Mouse (Mus musculus) kidney, embryonic 14.5 days (tissue): ENCODE results near the gene Eif5b. TPM values are rescaled to one million over a fixed set of nuclear protein-coding genes. Genes with fewer than 3 reads are reported as not detected.

Source experiments
- ATAC-seq: fragments of 200-750 bp; cut with Nextera tagmentation; 2 replicates; pipeline ENCODE4 v1.8.0; 2017; ENCODE audit warnings: moderate number of reproducible peaks, mild to moderate bottlenecking, moderate TSS enrichment, moderate library complexity; ENCODE audit not compliant: low FRiP score, low TSS enrichment
- H3K27ac ChIP-seq: fragments of 300-500 bp; sonication (generic); 2 replicates; pipeline ENCODE4 v1.5.1; 2014; ENCODE audit warnings: low read depth, mild to moderate bottlenecking, low read length, moderate library complexity, mixed read lengths
- H3K27me3 ChIP-seq: fragments of 300-500 bp; sonication (generic); 2 replicates; pipeline ENCODE4 v1.6.1; 2014; ENCODE audit warnings: mild to moderate bottlenecking, low read length; ENCODE audit not compliant: control insufficient read depth, insufficient read depth
- H3K36me3 ChIP-seq: fragments of 300-500 bp; sonication (generic); 2 replicates; pipeline ENCODE4 v1.6.1; 2014; ENCODE audit warnings: low read length, mixed read lengths; ENCODE audit not compliant: control insufficient read depth, insufficient read depth
- H3K4me1 ChIP-seq: fragments of 300-500 bp; sonication (generic); 2 replicates; pipeline ENCODE4 v1.6.1; 2014; ENCODE audit warnings: low read length, mixed read lengths; ENCODE audit not compliant: control insufficient read depth, insufficient read depth
- H3K4me2 ChIP-seq: fragments of 300-500 bp; sonication (generic); replicated peaks from 2 replicates; pipeline ENCODE4 v1.6.1; 2014; ENCODE audit warnings: low read depth, mild to moderate bottlenecking, low read length
- H3K4me3 ChIP-seq: fragments of 300-500 bp; sonication (generic); 2 replicates; pipeline ENCODE4 v1.5.1; 2014; ENCODE audit warnings: mild to moderate bottlenecking, low read length
- H3K9ac ChIP-seq: fragments of 300-500 bp; sonication (generic); 2 replicates; pipeline ENCODE4 v1.6.1; 2014; ENCODE audit warnings: low read depth, mild to moderate bottlenecking, low read length, moderate library complexity
- H3K9me3 ChIP-seq: fragments of 300-500 bp; sonication (generic); 2 replicates; pipeline ENCODE4 v1.6.1; 2016; ENCODE audit warnings: low read length; ENCODE audit not compliant: control insufficient read depth
- WGBS: fragments of 180-500 bp; shearing (Covaris S2); extraction: QIAGEN DNeasy Blood & Tissue Kit; methylation state at CpG from one replicate; pipeline ENCODE4 v1.1.7; 2014; 5-methylcytosine and 5-hydroxymethylcytosine counted together
- polyA plus RNA-seq: library from polyadenylated mRNA; unstranded; fragments of >200 nt; fragmentation: Nextera tagmentation; extraction: Ambion mirVana; gene quantifications from 2 replicates; pipeline ENCODE4 v1.2.1, GENCODE M21; 2014

Gene Eif5b
- polyA plus RNA-seq, 1 experiment from 2014 or later, result 29.9 TPM

DNA sequence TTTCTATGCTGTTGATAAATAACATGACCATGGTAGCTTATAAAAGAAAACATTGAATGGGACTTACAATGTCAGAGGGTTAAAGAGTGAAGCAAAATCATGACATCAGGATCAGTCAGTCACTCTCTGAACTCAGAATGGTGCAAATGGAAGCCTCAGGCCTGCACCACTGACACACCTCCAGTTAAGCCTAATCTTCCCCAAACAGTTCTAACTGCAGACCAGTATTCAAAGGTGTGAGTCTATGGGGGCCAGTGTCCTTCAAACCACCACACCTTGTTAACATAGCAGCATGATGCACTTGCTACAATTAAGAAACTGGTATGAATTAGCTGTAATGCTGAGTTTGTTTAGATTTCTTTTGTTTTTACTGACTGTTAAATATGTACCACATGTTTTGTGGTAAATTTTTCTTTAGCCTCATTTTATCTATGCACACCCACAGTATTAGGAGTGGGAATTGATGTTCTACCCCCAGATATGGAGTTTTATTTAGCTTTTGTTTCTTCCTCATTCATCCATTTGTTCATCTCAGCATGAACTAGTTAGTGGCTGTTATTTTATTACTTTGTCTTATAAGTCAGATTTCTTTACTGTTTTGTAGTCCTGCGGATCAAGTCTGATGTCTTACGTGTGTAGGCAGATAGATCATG, 16.9 kb downstream of the Eif5b start:
- no peaks in the 10 kb centered on the region for H3K9me3 ChIP-seq
- H3K27ac ChIP-seq, result no peak overlapping the region
- no peak overlapping the region for H3K9ac ChIP-seq
- H3K36me3 ChIP-seq, result peaks cover 19% of the 10 kb centered on the region; the same call in 1 of the 2 replicates
- no peaks in the 10 kb centered on the region for H3K27me3 ChIP-seq
- H3K4me3 ChIP-seq, result no peak overlapping the region
- H3K4me1 ChIP-seq, result no peaks in the 10 kb centered on the region
- no peak overlapping the region for H3K4me2 ChIP-seq
- whole genome bisulfite sequencing, result 93% methylated on average over 2 of the region's 2 CpGs
- no peak for ATAC-seq

DNA sequence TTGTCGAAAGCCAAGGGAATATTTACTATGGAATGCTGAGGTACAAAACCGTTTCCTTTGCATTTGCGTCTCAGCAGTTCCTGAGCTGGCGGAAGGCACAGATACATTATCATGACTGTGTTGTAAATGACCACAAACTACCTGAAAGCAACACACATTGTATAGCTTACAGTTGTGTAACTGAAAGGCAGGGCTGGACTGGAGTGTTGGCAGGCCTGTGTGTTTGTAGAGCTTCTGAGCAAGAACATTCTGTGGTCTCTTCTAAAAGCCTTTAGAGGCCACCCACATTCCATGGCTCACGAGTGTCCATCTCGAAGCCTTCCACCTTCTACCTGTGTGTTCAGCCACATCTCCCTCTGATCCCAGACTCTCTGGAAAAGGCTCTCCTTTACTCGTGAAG, 29.5 kb downstream of the Eif5b start:
- WGBS, result 92% methylated on average over 7 of the region's 7 CpGs
- ATAC-seq, result no peak
- Histone ChIP-seq H3K9ac (no peak overlapping the region), H3K36me3 (peaks cover 39% of the 10 kb centered on the region), H3K4me2 (no peak overlapping the region), H3K4me3 (no peak overlapping the region), H3K4me1 (no peaks in the 10 kb centered on the region), H3K27me3 (no peaks in the 10 kb centered on the region), H3K9me3 (no peaks in the 10 kb centered on the region), H3K27ac (no peak overlapping the region)

DNA sequence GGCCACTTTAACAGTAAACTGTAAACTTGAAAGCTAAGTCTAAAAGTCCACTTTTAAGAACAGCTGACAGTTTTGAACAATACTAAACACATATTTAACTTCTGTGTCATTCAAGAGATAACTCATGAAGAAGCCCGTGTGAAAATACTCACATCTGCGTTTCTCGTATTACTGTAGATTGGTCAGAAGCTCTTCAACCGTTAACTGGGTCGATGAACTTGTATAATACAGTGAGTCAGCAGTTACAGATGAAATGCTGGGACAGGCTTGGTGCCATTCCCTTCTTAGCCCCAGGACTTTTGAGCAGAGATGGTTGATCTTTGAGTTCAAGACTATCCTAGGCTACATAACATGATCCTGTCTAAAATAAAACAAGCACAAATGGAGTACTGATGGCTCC, 33.6 kb downstream of the Eif5b start:
- H3K27me3 ChIP-seq, result no peaks in the 10 kb centered on the region
- 85% methylated on average over 5 of the region's 5 CpGs for WGBS
- no peak overlapping the region for H3K9ac ChIP-seq
- peaks cover 59% of the 10 kb centered on the region for H3K36me3 ChIP-seq
- no peak for ATAC-seq
- H3K9me3 ChIP-seq, result no peaks in the 10 kb centered on the region
- no peak overlapping the region for H3K27ac ChIP-seq
- H3K4me3 ChIP-seq, result no peak overlapping the region
- H3K4me2 ChIP-seq, result no peak overlapping the region
- H3K4me1 ChIP-seq, result no peaks in the 10 kb centered on the region

DNA sequence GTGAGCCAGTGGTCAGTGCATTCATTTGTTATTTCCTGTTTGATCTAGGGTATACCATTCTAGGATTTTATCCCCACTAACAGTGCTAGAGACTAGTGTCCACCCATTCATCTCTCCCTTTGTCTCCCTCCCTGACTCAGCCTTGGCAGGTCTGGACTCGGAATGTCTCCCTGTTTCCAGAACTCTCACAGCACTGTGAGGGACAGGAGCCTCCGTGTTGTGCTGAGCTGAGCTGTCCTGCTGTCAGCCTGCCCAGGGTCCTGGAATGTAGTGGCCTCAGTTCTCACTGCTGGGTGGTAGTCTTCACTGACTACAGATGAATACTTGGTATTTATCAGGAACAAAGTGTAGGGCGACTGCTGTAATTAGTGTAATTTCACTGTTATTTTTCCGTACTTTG, 37.7 kb downstream of the Eif5b start:
- 93% methylated on average over 4 of the region's 4 CpGs for WGBS
- no peak for ATAC-seq
- H3K9me3 ChIP-seq, result no peaks in the 10 kb centered on the region
- H3K4me3 ChIP-seq, result no peak overlapping the region
- H3K4me2 ChIP-seq, result no peak overlapping the region
- peaks cover 82% of the 10 kb centered on the region for H3K36me3 ChIP-seq
- no peak overlapping the region for H3K27ac ChIP-seq
- no peaks in the 10 kb centered on the region for H3K27me3 ChIP-seq
- H3K9ac ChIP-seq, result no peak overlapping the region
- no peaks in the 10 kb centered on the region for H3K4me1 ChIP-seq

DNA sequence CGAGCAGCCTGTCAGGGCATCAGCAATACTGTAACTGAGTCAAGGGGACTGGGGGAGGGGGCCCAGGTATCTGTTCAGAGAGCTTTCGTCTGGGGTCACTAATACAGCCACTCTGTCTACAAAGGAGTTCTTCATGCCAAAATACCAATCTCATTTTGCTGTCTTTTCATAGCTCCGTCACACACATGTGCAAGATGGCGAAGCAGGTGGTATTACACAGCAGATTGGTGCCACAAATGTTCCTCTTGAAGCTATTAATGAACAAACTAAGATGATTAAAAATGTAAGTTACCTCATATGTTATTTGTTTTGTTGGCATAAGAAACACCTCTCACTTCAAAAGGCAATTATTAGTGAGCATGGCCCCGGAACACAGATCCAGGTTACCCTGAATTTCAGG, 39.6 kb downstream of the Eif5b start:
- Histone ChIP-seq H3K27me3 (no peaks in the 10 kb centered on the region), H3K4me3 (no peak overlapping the region), H3K4me2 (no peak overlapping the region), H3K9me3 (no peaks in the 10 kb centered on the region), H3K27ac (no peak overlapping the region), H3K36me3 (peaks cover 85% of the 10 kb centered on the region), H3K4me1 (no peaks in the 10 kb centered on the region), H3K9ac (no peak overlapping the region)
- no peak for ATAC-seq
- WGBS, result 91% methylated on average over 5 of the region's 5 CpGs

DNA sequence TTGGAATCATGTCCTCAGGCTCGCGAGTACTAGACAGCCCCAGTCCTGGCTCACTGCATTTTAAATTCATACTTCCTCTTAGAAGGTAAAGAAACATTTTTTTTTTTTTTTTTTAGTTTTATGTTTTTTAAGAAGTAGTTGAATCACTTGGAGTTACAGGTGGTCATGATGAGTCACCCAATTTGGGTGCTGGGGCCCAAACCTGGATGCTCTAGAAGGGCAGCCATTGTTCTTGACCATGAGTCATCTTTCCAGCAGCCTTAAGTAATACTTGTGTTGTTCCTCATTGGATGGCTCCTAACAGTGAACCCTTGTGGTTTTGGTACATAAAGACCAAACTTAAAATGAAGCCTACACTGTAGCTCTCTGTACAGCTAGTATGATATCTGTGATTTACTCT, 41.1 kb downstream of the Eif5b start:
- Histone ChIP-seq H3K36me3 (peaks cover 76% of the 10 kb centered on the region), H3K27me3 (no peaks in the 10 kb centered on the region), H3K9me3 (no peaks in the 10 kb centered on the region), H3K4me1 (no peaks in the 10 kb centered on the region), H3K4me2 (no peak overlapping the region), H3K4me3 (no peak overlapping the region), H3K9ac (no peak overlapping the region), H3K27ac (no peak overlapping the region)
- no peak for ATAC-seq
- 100% methylated on average over 2 of the region's 2 CpGs for WGBS

DNA sequence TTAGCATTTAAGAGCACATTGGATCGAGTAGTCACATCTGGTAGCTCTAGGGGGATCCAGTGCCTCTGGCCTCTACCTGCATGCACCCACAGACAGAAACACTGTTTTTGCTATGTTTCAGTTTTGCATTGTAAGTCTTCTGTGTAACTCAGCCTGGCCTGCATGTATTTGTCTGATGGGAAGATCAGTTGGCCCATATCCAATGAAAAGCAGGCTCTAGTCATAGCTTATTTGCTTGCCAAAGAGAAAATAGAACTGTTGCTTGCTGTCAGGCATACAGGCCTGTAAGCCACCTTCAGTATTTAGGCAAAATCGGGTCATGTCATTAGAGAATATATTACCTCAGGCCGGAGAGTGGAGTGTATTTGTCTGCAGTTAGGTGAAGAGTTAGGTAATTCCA, 50.3 kb downstream of the Eif5b start:
- no peaks in the 10 kb centered on the region for H3K9me3 ChIP-seq
- H3K27me3 ChIP-seq, result no peaks in the 10 kb centered on the region
- H3K4me3 ChIP-seq, result no peak overlapping the region
- H3K27ac ChIP-seq, result no peak overlapping the region
- H3K4me2 ChIP-seq, result no peak overlapping the region
- peaks cover 84% of the 10 kb centered on the region for H3K36me3 ChIP-seq
- no peak for ATAC-seq
- H3K9ac ChIP-seq, result no peak overlapping the region
- H3K4me1 ChIP-seq, result no peaks in the 10 kb centered on the region
- WGBS, result 84% methylated on average over 3 of the region's 3 CpGs

DNA sequence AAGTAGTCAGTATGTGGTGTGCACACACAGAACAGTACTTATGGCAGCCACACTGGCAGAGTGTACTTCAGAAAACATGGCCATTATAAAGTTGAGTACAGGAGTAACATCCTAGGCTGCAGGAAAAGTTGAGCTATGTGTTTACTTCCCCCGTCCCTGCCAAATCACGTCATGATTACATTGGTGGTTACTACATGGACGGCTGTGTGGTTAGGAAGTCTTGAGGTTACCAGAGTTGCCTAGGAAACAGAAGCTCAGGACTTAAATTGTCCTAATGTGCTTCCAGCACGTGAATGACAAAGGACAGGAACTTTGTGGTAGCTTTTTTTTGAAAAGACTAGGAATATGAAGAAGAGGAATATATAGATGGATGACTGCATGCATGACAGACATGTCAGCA, 51.8 kb downstream of the Eif5b start:
- ATAC-seq, result no peak
- 82% methylated on average over 4 of the region's 4 CpGs for WGBS
- no peak overlapping the region for H3K4me3 ChIP-seq
- peaks cover 95% of the 10 kb centered on the region for H3K36me3 ChIP-seq
- no peaks in the 10 kb centered on the region for H3K4me1 ChIP-seq
- H3K9ac ChIP-seq, result no peak overlapping the region
- H3K27me3 ChIP-seq, result no peaks in the 10 kb centered on the region
- no peaks in the 10 kb centered on the region for H3K9me3 ChIP-seq
- no peak overlapping the region for H3K4me2 ChIP-seq
- no peak overlapping the region for H3K27ac ChIP-seq

DNA sequence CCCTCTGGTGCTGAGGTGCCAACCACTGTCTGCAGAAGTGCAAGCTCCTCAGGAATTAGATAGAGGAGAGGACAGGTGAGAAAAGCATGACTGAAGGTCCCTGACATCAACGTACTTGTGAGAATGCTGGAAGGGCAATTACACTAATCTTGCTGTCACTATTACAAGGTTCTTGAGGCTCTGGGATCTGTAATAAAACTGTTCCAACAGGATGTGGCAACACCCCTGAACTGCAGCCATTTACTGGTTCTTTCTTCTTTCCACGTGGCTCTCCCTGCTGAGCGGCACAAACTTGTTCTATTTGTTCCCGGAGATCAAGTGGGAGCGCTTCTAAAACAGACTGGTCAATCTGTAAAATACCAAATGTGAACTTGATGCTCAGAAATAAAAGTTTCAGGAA, 57.4 kb downstream of the Eif5b start:
- Histone ChIP-seq H3K27ac (no peak overlapping the region), H3K4me2 (no peak overlapping the region), H3K27me3 (no peaks in the 10 kb centered on the region), H3K9me3 (no peaks in the 10 kb centered on the region), H3K4me1 (no peaks in the 10 kb centered on the region), H3K9ac (no peak overlapping the region), H3K4me3 (no peak overlapping the region), H3K36me3 (peaks cover 81% of the 10 kb centered on the region)
- no peak for ATAC-seq
- WGBS, result 63% methylated on average over 5 of the region's 5 CpGs
